Mouse (Mus musculus): ENCODE data around the gene Slc11a1. TPM values are rescaled to one million over a fixed set of nuclear protein-coding genes. Genes with fewer than 3 reads are reported as not detected.

Slc11a1 gene
- polyA plus RNA-seq, 1 experiment from 2014 or later: 2.4 TPM

DNA sequence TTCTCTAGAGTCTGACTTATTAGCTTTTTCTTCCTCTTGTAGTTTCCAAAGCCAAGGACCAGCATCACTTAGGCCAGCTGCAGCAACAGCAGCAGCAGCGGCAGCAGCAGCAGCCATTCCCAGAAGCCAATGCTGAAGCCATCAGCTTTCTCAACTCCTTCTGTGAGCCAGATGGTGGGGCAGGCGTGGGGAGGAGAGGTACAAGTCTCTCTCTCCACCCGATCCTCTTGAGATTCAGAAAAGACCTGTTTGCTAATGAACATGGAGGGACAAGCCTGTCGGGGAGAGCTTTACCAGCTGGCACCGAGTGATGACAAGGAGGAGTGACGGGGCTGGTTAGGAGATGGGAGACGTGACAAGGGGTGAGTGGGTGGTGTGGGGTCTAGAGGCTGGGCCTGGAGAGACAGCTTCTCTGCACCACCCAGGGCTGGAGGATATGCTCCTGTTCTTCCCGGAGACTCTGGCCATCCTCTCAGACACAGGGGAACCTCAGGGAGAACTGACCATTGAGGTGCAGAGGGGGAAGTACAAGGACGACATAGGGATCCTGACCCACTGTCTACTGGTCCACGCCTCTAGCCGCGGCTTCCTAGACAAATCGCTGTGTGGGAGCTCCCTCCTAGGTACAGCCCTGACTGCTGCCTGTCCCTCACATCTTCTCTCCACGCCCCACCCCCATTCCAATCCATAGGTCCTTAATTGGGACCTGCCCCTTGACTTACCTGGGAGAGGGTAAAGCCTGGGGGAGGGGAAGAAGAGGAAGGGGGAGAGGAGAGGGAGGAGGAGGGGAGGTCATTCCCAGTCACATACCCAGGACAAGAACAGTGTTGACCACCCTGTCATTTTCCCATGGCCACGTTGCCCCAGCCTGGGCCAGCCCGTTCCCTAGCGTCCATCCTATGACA lies 12.4 kb upstream of the Slc11a1 start:
- ATAC-seq: 0 out of 2 replicates have a peak, but pooled peaks have one; percentile 22
- Histone ChIP-seq H3K4me3 (ENCODE audit: low read depth, low read length) (no peak overlapping the region), H3K9me3 (replicated peaks; ENCODE audit: control insufficient read depth, low read length) (no peaks in the 10 kb centered on the region), H3K27me3 (replicated peaks; ENCODE audit: control insufficient read depth, insufficient read depth, low read length) (0 out of 2 replicates have a peak, but pooled peaks cover 3% of the 10 kb centered on the region), H3K4me1 (ENCODE audit: control insufficient read depth, insufficient read depth, low read length) (no peaks in the 10 kb centered on the region), H3K27ac (ENCODE audit: low read depth, low read length) (no peak overlapping the region), H3K9ac (ENCODE audit: low read length) (no peak overlapping the region), H3K36me3 (ENCODE audit: control insufficient read depth, insufficient read depth, low read length) (no peaks in the 10 kb centered on the region), H3K4me2 (ENCODE audit: low read length) (no peak overlapping the region)
- DNase-seq (ENCODE audit: low spot score): no peak
- WGBS: 65% methylated on average over 17 of the region's 17 CpGs

- 0 out of 2 replicates have a peak, but pooled peaks cover 3% of the 10 kb centered on the region for H3K27me3 ChIP-seq (replicated peaks; ENCODE audit: control insufficient read depth, insufficient read depth, low read length)
- no peak overlapping the region for H3K4me2 ChIP-seq (ENCODE audit: low read length)
- H3K36me3 ChIP-seq (ENCODE audit: control insufficient read depth, insufficient read depth, low read length): no peaks in the 10 kb centered on the region
- H3K4me3 ChIP-seq (ENCODE audit: low read depth, low read length): no peak overlapping the region
- WGBS: 75% methylated on average over 5 of the region's 5 CpGs
- H3K9ac ChIP-seq (ENCODE audit: low read length): no peak overlapping the region
- H3K27ac ChIP-seq (ENCODE audit: low read depth, low read length): no peak overlapping the region
- ATAC-seq (no peak), DNase-seq (ENCODE audit: low spot score) (no peak)
- H3K4me1 ChIP-seq (ENCODE audit: control insufficient read depth, insufficient read depth, low read length): no peaks in the 10 kb centered on the region
- no peaks in the 10 kb centered on the region for H3K9me3 ChIP-seq (replicated peaks; ENCODE audit: control insufficient read depth, low read length)
Measured at GRCm38 (mm10) chr1:74363437-74363836, 11.6 kb upstream of the Slc11a1 start.

GRCm38 (mm10) chr1:74364270-74364669 lies 10.7 kb upstream of the Slc11a1 start:
- Histone ChIP-seq H3K4me2 (ENCODE audit: low read length) (no peak overlapping the region), H3K9ac (ENCODE audit: low read length) (no peak overlapping the region), H3K36me3 (ENCODE audit: control insufficient read depth, insufficient read depth, low read length) (no peaks in the 10 kb centered on the region), H3K27ac (ENCODE audit: low read depth, low read length) (no peak overlapping the region), H3K9me3 (replicated peaks; ENCODE audit: control insufficient read depth, low read length) (no peaks in the 10 kb centered on the region), H3K27me3 (replicated peaks; ENCODE audit: control insufficient read depth, insufficient read depth, low read length) (0 out of 2 replicates have a peak, but pooled peaks cover 3% of the 10 kb centered on the region), H3K4me1 (ENCODE audit: control insufficient read depth, insufficient read depth, low read length) (no peaks in the 10 kb centered on the region), H3K4me3 (ENCODE audit: low read depth, low read length) (no peak overlapping the region)
- WGBS: 80% methylated on average over 8 of the region's 8 CpGs
- DNase-seq (ENCODE audit: low spot score) (no peak), ATAC-seq (no peak)

DNA sequence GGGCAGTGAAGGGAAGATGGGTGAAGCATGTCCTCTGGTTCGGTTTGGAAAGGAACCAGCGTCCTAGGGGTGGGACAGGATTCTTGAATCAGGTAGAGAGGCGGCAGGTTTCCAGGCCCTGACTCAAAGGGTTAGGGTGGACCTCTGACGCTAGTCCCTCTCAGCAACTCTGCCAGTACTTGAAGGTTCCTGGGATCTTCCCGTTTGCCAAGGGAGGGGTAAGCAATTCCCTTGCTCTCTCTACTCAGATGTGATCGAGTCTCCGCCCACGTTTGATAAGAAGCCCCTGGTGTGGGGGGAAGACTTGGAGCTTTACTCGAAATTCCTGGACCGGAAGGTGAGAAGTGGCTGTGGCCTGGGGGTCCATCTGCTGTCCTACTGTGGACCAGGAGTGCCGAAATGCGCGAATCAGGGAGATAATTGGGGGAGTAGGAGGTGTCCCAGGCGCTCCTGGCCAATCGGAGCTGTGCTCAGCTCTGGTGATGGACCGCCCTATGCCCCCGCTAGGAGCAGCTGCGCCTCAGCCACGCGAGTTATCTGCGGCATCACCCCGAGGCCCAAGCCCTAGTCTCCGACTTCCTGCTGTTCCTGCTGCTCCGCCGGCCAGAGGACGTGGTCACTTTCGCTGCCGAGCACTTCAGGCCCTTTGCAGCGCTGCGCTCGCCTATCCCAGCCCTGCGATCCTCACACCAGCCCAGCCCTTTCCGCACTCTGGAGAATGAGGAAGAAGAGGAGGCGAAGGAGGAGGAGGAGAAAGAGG lies 6.9 kb upstream of the Slc11a1 start:
- Histone ChIP-seq H3K9ac (ENCODE audit: low read length) (peak overlapping the region; percentile 25; the same call in 1 of the 2 replicates), H3K27ac (ENCODE audit: low read depth, low read length) (no peak overlapping the region), H3K36me3 (ENCODE audit: control insufficient read depth, insufficient read depth, low read length) (no peaks in the 10 kb centered on the region), H3K27me3 (replicated peaks; ENCODE audit: control insufficient read depth, insufficient read depth, low read length) (0 out of 2 replicates have a peak, but pooled peaks cover 3% of the 10 kb centered on the region), H3K4me3 (ENCODE audit: low read depth, low read length) (peak overlapping the region; percentile 14; the same call in 1 of the 2 replicates), H3K4me2 (ENCODE audit: low read length) (peak overlapping the region; percentile 45), H3K4me1 (ENCODE audit: control insufficient read depth, insufficient read depth, low read length) (no peaks in the 10 kb centered on the region), H3K9me3 (replicated peaks; ENCODE audit: control insufficient read depth, low read length) (no peaks in the 10 kb centered on the region)
- WGBS: 26% methylated on average over 34 of the region's 34 CpGs
- DNase-seq (ENCODE audit: low spot score) (no peak), ATAC-seq (no peak)

DNA sequence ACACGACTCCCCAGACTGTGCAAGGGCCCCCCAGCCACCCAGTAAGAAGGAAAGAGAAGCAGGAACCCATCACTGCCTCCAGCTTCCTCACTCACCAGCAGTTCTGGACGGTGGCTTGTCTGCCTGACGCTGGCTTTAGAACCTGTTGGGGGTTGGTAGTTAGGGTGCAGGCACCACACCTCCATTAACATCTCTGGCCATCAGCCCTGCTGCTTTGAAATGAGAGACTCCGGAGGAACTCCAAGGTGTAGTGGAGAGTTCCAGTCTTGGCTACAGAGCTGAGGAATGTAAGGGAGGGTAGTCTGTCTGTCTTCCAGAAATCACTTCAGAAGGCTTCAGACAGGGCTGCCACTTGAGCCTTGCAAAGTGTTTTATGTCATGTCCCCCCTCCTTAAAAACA lies 5.0 kb upstream of the Slc11a1 start:
- Histone ChIP-seq H3K36me3 (ENCODE audit: control insufficient read depth, insufficient read depth, low read length) (no peaks in the 10 kb centered on the region), H3K9me3 (replicated peaks; ENCODE audit: control insufficient read depth, low read length) (no peaks in the 10 kb centered on the region), H3K4me1 (ENCODE audit: control insufficient read depth, insufficient read depth, low read length) (no peaks in the 10 kb centered on the region), H3K9ac (ENCODE audit: low read length) (no peak overlapping the region), H3K4me2 (ENCODE audit: low read length) (no peak overlapping the region), H3K4me3 (ENCODE audit: low read depth, low read length) (no peak overlapping the region), H3K27ac (ENCODE audit: low read depth, low read length) (no peak overlapping the region), H3K27me3 (replicated peaks; ENCODE audit: control insufficient read depth, insufficient read depth, low read length) (0 out of 2 replicates have a peak, but pooled peaks cover 3% of the 10 kb centered on the region)
- ATAC-seq (no peak), DNase-seq (ENCODE audit: low spot score) (no peak)
- WGBS: 51% methylated on average over 4 of the region's 4 CpGs

DNA sequence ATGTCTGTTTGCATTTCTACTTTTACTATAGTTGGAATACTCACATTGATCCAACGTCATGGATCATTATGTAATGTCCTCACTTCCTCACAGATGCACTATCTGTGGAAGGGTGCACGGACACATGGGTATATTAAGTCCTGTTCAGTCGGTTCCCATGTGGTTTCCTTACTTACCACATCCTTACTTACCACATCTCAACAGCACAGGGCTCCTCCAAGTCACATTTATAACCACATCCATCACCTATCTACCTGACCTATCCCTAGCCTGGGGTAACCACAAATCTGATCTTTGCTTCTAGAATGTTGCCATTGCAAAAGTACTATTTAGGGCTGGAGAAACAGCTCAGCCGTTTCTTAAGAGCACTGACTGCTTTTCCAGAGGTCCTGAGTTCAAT lies 1.6 kb upstream of the Slc11a1 start:
- no peak overlapping the region for H3K27ac ChIP-seq (ENCODE audit: low read depth, low read length)
- no peaks in the 10 kb centered on the region for H3K36me3 ChIP-seq (ENCODE audit: control insufficient read depth, insufficient read depth, low read length)
- no peaks in the 10 kb centered on the region for H3K9me3 ChIP-seq (replicated peaks; ENCODE audit: control insufficient read depth, low read length)
- H3K4me3 ChIP-seq (ENCODE audit: low read depth, low read length): no peak overlapping the region
- H3K4me1 ChIP-seq (ENCODE audit: control insufficient read depth, insufficient read depth, low read length): no peaks in the 10 kb centered on the region
- ATAC-seq (no peak), DNase-seq (ENCODE audit: low spot score) (no peak)
- H3K4me2 ChIP-seq (ENCODE audit: low read length): no peak overlapping the region
- 82% methylated on average over 4 of the region's 4 CpGs for WGBS
- H3K9ac ChIP-seq (ENCODE audit: low read length): no peak overlapping the region
- H3K27me3 ChIP-seq (replicated peaks; ENCODE audit: control insufficient read depth, insufficient read depth, low read length): no peaks in the 10 kb centered on the region

DNA sequence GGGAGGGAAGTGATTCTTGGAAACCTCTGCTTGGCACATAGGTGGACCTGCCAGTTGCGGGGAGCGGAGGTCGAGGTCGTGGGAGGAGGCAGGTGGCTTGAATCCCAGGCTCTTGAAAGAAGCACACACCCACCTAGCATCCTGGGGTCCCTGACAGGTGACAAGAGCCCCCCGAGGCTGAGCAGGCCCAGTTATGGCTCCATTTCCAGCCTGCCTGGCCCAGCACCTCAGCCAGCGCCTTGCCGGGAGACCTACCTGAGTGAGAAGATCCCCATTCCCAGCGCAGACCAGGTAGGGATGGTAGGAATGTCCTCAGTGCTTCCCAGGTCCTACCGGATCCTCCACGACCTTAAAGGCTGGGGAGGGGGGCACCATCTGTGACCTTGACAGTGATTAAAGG lies 566 bp downstream of the Slc11a1 start:
- Histone ChIP-seq H3K9ac (ENCODE audit: low read length) (no peak overlapping the region), H3K27me3 (replicated peaks; ENCODE audit: control insufficient read depth, insufficient read depth, low read length) (no peaks in the 10 kb centered on the region), H3K4me3 (ENCODE audit: low read depth, low read length) (no peak overlapping the region), H3K9me3 (replicated peaks; ENCODE audit: control insufficient read depth, low read length) (no peaks in the 10 kb centered on the region), H3K4me1 (ENCODE audit: control insufficient read depth, insufficient read depth, low read length) (no peaks in the 10 kb centered on the region), H3K27ac (ENCODE audit: low read depth, low read length) (no peak overlapping the region), H3K4me2 (ENCODE audit: low read length) (no peak overlapping the region), H3K36me3 (ENCODE audit: control insufficient read depth, insufficient read depth, low read length) (no peaks in the 10 kb centered on the region)
- DNase-seq (ENCODE audit: low spot score) (no peak), ATAC-seq (no peak)
- 78% methylated on average over 10 of the region's 10 CpGs for WGBS

GRCm38 (mm10) chr1:74376396-74376795 lies 1.4 kb downstream of the Slc11a1 start:
- no peaks in the 10 kb centered on the region for H3K9me3 ChIP-seq (replicated peaks; ENCODE audit: control insufficient read depth, low read length)
- no peak for DNase-seq (ENCODE audit: low spot score)
- WGBS: 85% methylated on average over 4 of the region's 4 CpGs
- H3K4me1 ChIP-seq (ENCODE audit: control insufficient read depth, insufficient read depth, low read length): no peaks in the 10 kb centered on the region
- H3K4me2 ChIP-seq (ENCODE audit: low read length): no peak overlapping the region
- no peak overlapping the region for H3K9ac ChIP-seq (ENCODE audit: low read length)
- no peaks in the 10 kb centered on the region for H3K27me3 ChIP-seq (replicated peaks; ENCODE audit: control insufficient read depth, insufficient read depth, low read length)
- no peak overlapping the region for H3K4me3 ChIP-seq (ENCODE audit: low read depth, low read length)
- H3K27ac ChIP-seq (ENCODE audit: low read depth, low read length): no peak overlapping the region
- no peak for ATAC-seq
- H3K36me3 ChIP-seq (ENCODE audit: control insufficient read depth, insufficient read depth, low read length): no peaks in the 10 kb centered on the region
